In genomic region chr2:29964354-29965249, GRCm38 (mm10) we compare ENCODE assay signal across 8 mouse cellular contexts. TPM values are rescaled to one million over a fixed set of nuclear protein-coding genes. Genes with fewer than 3 reads are reported as not detected.
A peak's percentile ranks its signal among the peaks of the same experiment; 100 is the strongest.
DNase-seq lines count a peak whose midpoint lies in the region; ATAC-seq and TF ChIP-seq lines count a peak whose summit lies in the region.

No protein-coding gene starts in this region.

- H3K9ac ChIP-seq in MEL (ENCODE audit: control insufficient read depth, low read depth, low read length, poor library complexity, severe bottlenecking), result peak overlapping the region; percentile 37
- H3K9ac ChIP-seq in forebrain, embryonic 11.5 days (ENCODE audit: low read length), result peak overlapping the region; percentile 69
- H3K9ac ChIP-seq in hindbrain, embryonic 16.5 days (ENCODE audit: low read depth, low read length), result peak overlapping the region; percentile 91

- no peak for ATAC-seq in forebrain, embryonic 11.5 days (replicated peaks; ENCODE audit: low FRiP score)
- 0 out of 2 replicates have a peak, but pooled peaks have one; percentile 12 for ATAC-seq in hindbrain, embryonic 16.5 days

- no peaks in the 10 kb centered on the region for H3K9me3 ChIP-seq in MEL (replicated peaks; ENCODE audit: insufficient read depth, low read length)
- H3K9me3 ChIP-seq in forebrain, embryonic 11.5 days (ENCODE audit: control insufficient read depth, low read length), result no peaks in the 10 kb centered on the region
- no peaks in the 10 kb centered on the region for H3K9me3 ChIP-seq in hindbrain, embryonic 16.5 days (ENCODE audit: control insufficient read depth, low read length)

- TF ChIP-seq POLR2A in MEL (IDR thresholded peaks at IDR 0.05; ENCODE audit: control insufficient read depth in 1 of 2, insufficient read depth in 1 of 2, low read depth in 1 of 2, low read length in 2 of 2, poor library complexity in 1 of 2), result no peak

- WGBS in forebrain, embryonic 11.5 days, result 19% methylated on average over 10 of the region's 10 CpGs
- 16% methylated on average over 10 of the region's 10 CpGs for WGBS in hindbrain, embryonic 16.5 days
- WGBS in macrophage (ENCODE audit: missing documents), result 18% methylated on average over 10 of the region's 10 CpGs

- no peak for TF ChIP-seq CTCF in gastrocnemius, adult 2 months (IDR thresholded peaks at IDR 0.05)
- TF ChIP-seq CTCF in MEL (IDR thresholded peaks at IDR 0.05 in 2 of 3, conservative IDR thresholded peaks at IDR 0.05 in 1 of 3; ENCODE audit: control insufficient read depth in 1 of 3, insufficient read depth in 1 of 3, low read depth in 2 of 3, low read length in 3 of 3, poor library complexity in 1 of 3, severe bottlenecking in 1 of 3), result no peak

- DNase-seq in gastrocnemius, adult 2 months, result peak; percentile 31
- DNase-seq in gastrocnemius, postnatal 36 days, result no peak
- DNase-seq in MEL (ENCODE audit: low read depth, low spot score), result peak; percentile 25
- no peak for DNase-seq in forebrain, embryonic 11.5 days (ENCODE audit: low spot score)
- DNase-seq in left cerebral cortex, adult 11 months (ENCODE audit: low spot score), result peak; percentile 31
- peak; percentile 24 for DNase-seq in testis, postnatal 14 days (ENCODE audit: low spot score)

- intact Hi-C loops in gastrocnemius, adult 2 months (cut with DNase I), result no loop called here
- intact Hi-C loops in gastrocnemius, postnatal 36 days (cut with DNase I), result no loop called here

- H3K27ac ChIP-seq in gastrocnemius, adult 2 months, result peak overlapping the region; percentile 99
- no peak overlapping the region for H3K27ac ChIP-seq in MEL (ENCODE audit: control insufficient read depth, low read depth, low read length)
- H3K27ac ChIP-seq in forebrain, embryonic 11.5 days (ENCODE audit: low read depth, low read length), result peak overlapping the region; percentile 37; the same call in 1 of the 2 replicates
- peak overlapping the region; percentile 98 for H3K27ac ChIP-seq in hindbrain, embryonic 16.5 days (ENCODE audit: low read depth, low read length)
- peak overlapping the region; percentile 72 for H3K27ac ChIP-seq in macrophage

- H3K4me1 ChIP-seq in MEL (ENCODE audit: control insufficient read depth in 1 of 2, insufficient read depth in 2 of 2, low read length in 2 of 2), result peaks cover 0 to 2% of the 10 kb centered on the region in 2 experiments; a peak in 1 of 4 replicates
- H3K4me1 ChIP-seq in forebrain, embryonic 11.5 days (replicated peaks; ENCODE audit: control insufficient read depth, insufficient read depth, low read length), result peaks cover 5% of the 10 kb centered on the region; the same call in 1 of the 2 replicates
- H3K4me1 ChIP-seq in hindbrain, embryonic 16.5 days (ENCODE audit: control insufficient read depth, insufficient read depth, low read depth, low read length), result peaks cover 38% of the 10 kb centered on the region

- peak overlapping the region; percentile 97 for H3K4me3 ChIP-seq in gastrocnemius, adult 2 months
- peak overlapping the region; percentile 84 to 98 for H3K4me3 ChIP-seq in MEL (ENCODE audit: control insufficient read depth in 1 of 2, insufficient read depth in 1 of 2, low read depth in 2 of 2, low read length in 2 of 2)
- H3K4me3 ChIP-seq in forebrain, embryonic 11.5 days (ENCODE audit: low read depth, low read length), result peak overlapping the region; percentile 93
- H3K4me3 ChIP-seq in hindbrain, embryonic 16.5 days (ENCODE audit: low read length), result peak overlapping the region; percentile 86
- H3K4me3 ChIP-seq in macrophage (ENCODE audit: inconsistent target), result peak overlapping the region; percentile 26

- H3K27me3 ChIP-seq in MEL (ENCODE audit: control insufficient read depth in 1 of 2, insufficient read depth in 2 of 2, low read length in 2 of 2), result no peaks in the 10 kb centered on the region
- H3K27me3 ChIP-seq in forebrain, embryonic 11.5 days (ENCODE audit: control insufficient read depth, insufficient read depth, low read length), result no peaks in the 10 kb centered on the region
- H3K27me3 ChIP-seq in hindbrain, embryonic 16.5 days (replicated peaks; ENCODE audit: control insufficient read depth, insufficient read depth, low read length), result no peaks in the 10 kb centered on the region

- H3K79me2 ChIP-seq in MEL (ENCODE audit: control insufficient read depth, insufficient read depth, low read length, poor library complexity) (peaks cover 2% of the 10 kb centered on the region; the same call in 1 of the 2 replicates), macrophage (ENCODE audit: inconsistent target) (peaks cover 37% of the 10 kb centered on the region)

- TF ChIP-seq RAD21 in MEL (IDR thresholded peaks at IDR 0.05; ENCODE audit: low read depth, low read length), result no peak

- H3K4me2 ChIP-seq in forebrain, embryonic 11.5 days (ENCODE audit: low read depth, low read length, severe bottlenecking), result peak overlapping the region; percentile 70
- H3K4me2 ChIP-seq in hindbrain, embryonic 16.5 days (ENCODE audit: low read length), result peak overlapping the region; percentile 84

- H3K36me3 ChIP-seq in MEL (ENCODE audit: control insufficient read depth in 1 of 2, insufficient read depth in 2 of 2, low read length in 2 of 2) (peaks cover 0 to 3% of the 10 kb centered on the region in 2 experiments; a peak in 1 of 4 replicates), macrophage (ENCODE audit: inconsistent target) (no peaks in the 10 kb centered on the region)
- H3K36me3 ChIP-seq in forebrain, embryonic 11.5 days (ENCODE audit: control insufficient read depth, insufficient read depth, low read length), result no peaks in the 10 kb centered on the region
- peaks cover 3% of the 10 kb centered on the region; the same call in 1 of the 2 replicates for H3K36me3 ChIP-seq in hindbrain, embryonic 16.5 days (ENCODE audit: control insufficient read depth, insufficient read depth, low read length)

- no peak for TF ChIP-seq EP300 in MEL (IDR thresholded peaks at IDR 0.05; ENCODE audit: low read depth in 1 of 2, low read length in 2 of 2)

TF ChIP-seq in MEL, 35 proteins besides CTCF, POLR2A, EP300 and RAD21:
- TF ChIP-seq NELFE (IDR thresholded peaks at IDR 0.05; ENCODE audit: low read depth, low read length) (no peak), HCFC1 (IDR thresholded peaks at IDR 0.05; ENCODE audit: low read depth, low read length) (no peak), USF2 (IDR thresholded peaks at IDR 0.05; ENCODE audit: borderline replicate concordance in 1 of 2, insufficient read depth in 1 of 2, low read depth in 1 of 2, low read length in 2 of 2) (no peak), TAL1 (IDR thresholded peaks at IDR 0.05; ENCODE audit: low read length) (no peak), BHLHE40 (IDR thresholded peaks at IDR 0.05; ENCODE audit: borderline replicate concordance, low read depth, low read length) (peak; percentile 29; the same call in 1 of the 2 replicates), TCF12 (IDR thresholded peaks at IDR 0.05; ENCODE audit: low read depth, low read length) (no peak), MAFK (IDR thresholded peaks at IDR 0.05; ENCODE audit: borderline replicate concordance, low read depth, low read length) (no peak), ZC3H11A (IDR thresholded peaks at IDR 0.05; ENCODE audit: low read depth, low read length) (no peak), GABPA (IDR thresholded peaks at IDR 0.05; ENCODE audit: low read depth, low read length) (no peak), ZNF384 (IDR thresholded peaks at IDR 0.05; ENCODE audit: low read depth, low read length) (peak; percentile 85), MYB (IDR thresholded peaks at IDR 0.05; ENCODE audit: low read depth, low read length) (no peak)

RNA-seq across cellular contexts. Expression of gene Sptan1, which starts 0.8 kb away (rescaled TPM):
- 10 to 100 TPM; 41.8 to 62.1 TPM for total RNA-seq in gastrocnemius, adult 2 months (2021)
- 10 to 100 TPM; 42.0 to 55.4 TPM for total RNA-seq in gastrocnemius, postnatal 36 days (2021)
- total RNA-seq in MEL (2012; rRNA removed), result 26.2 and 31.2 TPM in 2 replicates
- 10 to 100 TPM in 1 of 2 experiments, not detected in 1; 29.5 TPM for polyA plus RNA-seq in MEL (2012; ENCODE audit: insufficient read depth in 1 of 2, insufficient read length in 2 of 2, low read depth in 1 of 2, low replicate concordance in 2 of 2, missing spikeins in 1 of 2)
- 135 and 147 TPM in 2 replicates for polyA plus RNA-seq in forebrain, embryonic 11.5 days (2014; fragmentation: Nextera tagmentation; extraction: Ambion mirVana)
- 234 and 268 TPM in 2 replicates for polyA plus RNA-seq in hindbrain, embryonic 16.5 days (2015; fragmentation: Nextera tagmentation; extraction: Ambion mirVana)
- 1,000 to 10,000 TPM in 5 of 26 experiments, 100 to 1,000 TPM in 21; 187 to 1,667 (median 349) TPM for total RNA-seq in macrophage (2018; cell fraction: chromatin; rRNA removed)
- total RNA-seq in macrophage (2018; cell fraction: cytosol; rRNA removed), result 100 to 1,000 TPM in 4 of 26 experiments, 10 to 100 TPM in 22; 45.6 to 165 (median 76.8) TPM
- 100 to 1,000 TPM; 105 to 615 (median 171) TPM for total RNA-seq in macrophage (2018; cell fraction: nucleus; rRNA removed)
- polyA plus RNA-seq in macrophage (2018), result 67.1 to 95.0 TPM (median 74.1 TPM) in 3 replicates

RNA-seq across cellular contexts. Expression of gene Gle1, which starts 29.4 kb away (rescaled TPM):
- total RNA-seq in gastrocnemius, adult 2 months (2021), result 10 to 100 TPM; 23.2 to 28.3 TPM
- total RNA-seq in gastrocnemius, postnatal 36 days (2021), result 10 to 100 TPM; 20.6 to 21.7 TPM
- total RNA-seq in MEL (2012; rRNA removed), result 41.9 and 46.1 TPM in 2 replicates
- polyA plus RNA-seq in MEL (2012; ENCODE audit: insufficient read depth in 1 of 2, insufficient read length in 2 of 2, low read depth in 1 of 2, low replicate concordance in 2 of 2, missing spikeins in 1 of 2), result 10 to 100 TPM in 1 of 2 experiments, not detected in 1; 77.0 TPM
- 68.0 and 69.8 TPM in 2 replicates for polyA plus RNA-seq in forebrain, embryonic 11.5 days (2014; fragmentation: Nextera tagmentation; extraction: Ambion mirVana)
- 59.6 and 66.0 TPM in 2 replicates for polyA plus RNA-seq in hindbrain, embryonic 16.5 days (2015; fragmentation: Nextera tagmentation; extraction: Ambion mirVana)
- 10 to 100 TPM in 25 of 26 experiments, 1 to 10 TPM in 1; 9.6 to 70.2 (median 31.0) TPM for total RNA-seq in macrophage (2018; cell fraction: chromatin; rRNA removed)
- 10 to 100 TPM in 1 of 26 experiments, 1 to 10 TPM in 25; 5.9 to 10.3 (median 8.4) TPM for total RNA-seq in macrophage (2018; cell fraction: cytosol; rRNA removed)
- 10 to 100 TPM in 16 of 26 experiments, 1 to 10 TPM in 10; 4.9 to 32.5 (median 15.2) TPM for total RNA-seq in macrophage (2018; cell fraction: nucleus; rRNA removed)
- polyA plus RNA-seq in macrophage (2018), result 7.9 to 12.5 TPM (median 10.0 TPM) in 3 replicates

Comparison
In these comparisons a context has a peak if more than half of its experiments do, and no peak if none do; other contexts are left out.
1. DNase-seq: peak in gastrocnemius, adult 2 months (single experiment), MEL (single experiment), left cerebral cortex, adult 11 months (single experiment) and testis, postnatal 14 days (single experiment); none in gastrocnemius, postnatal 36 days (0 of 2) and forebrain, embryonic 11.5 days (single experiment).
2. H3K4me3 ChIP-seq: peak in every context shown above with its lines; median percentile 97 in gastrocnemius, adult 2 months; 93 in forebrain, embryonic 11.5 days; 91 in MEL; 86 in hindbrain, embryonic 16.5 days; 26 in macrophage.
3. H3K9ac ChIP-seq: peak in every context shown above with its lines; median percentile 91 in hindbrain, embryonic 16.5 days; 69 in forebrain, embryonic 11.5 days; 37 in MEL.